Mouse (Mus musculus): ENCODE data around the gene Arl5c. TPM values are rescaled to one million over a fixed set of nuclear protein-coding genes. Genes with fewer than 3 reads are reported as not detected.
A peak's percentile ranks its signal among the peaks of the same experiment; 100 is the strongest.

The Arl5c gene
- polyA plus RNA-seq, 1 experiment, result 28.9 TPM

DNA sequence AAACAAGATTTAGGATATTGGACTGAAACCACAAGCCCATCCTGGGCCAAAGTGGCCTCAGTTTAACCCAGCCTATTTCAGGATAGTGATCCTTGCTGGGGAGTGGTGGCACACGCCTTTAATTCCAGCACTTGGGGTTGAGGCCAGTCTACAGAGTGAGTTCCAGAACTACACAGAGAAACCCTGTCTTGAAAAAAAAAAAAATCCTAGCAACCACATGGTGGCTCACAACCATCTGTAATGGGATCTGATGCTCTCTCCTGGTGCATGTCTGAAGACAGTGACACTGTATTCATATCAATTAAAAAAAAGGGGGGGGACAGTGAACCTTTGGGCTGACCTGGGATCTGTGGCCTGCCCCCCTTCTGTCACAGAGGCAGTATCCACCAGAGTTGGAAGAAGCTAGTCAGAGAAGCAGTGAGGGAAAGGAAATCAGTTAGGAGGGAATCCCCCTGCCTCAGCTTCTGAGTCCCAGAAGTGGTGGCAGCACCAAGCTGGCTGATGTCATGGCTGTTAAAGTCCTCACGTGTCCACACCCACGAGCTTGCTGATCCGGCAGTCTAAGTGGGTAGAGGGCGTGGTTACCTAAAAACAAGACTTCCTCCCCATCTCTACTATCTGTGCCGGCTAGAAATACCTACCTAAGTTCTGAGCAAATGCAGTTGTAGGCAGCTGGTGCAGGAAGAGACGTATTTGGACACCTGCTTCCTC is 3.1 kb upstream of the Arl5c start:
- Histone ChIP-seq H3K36me3 (ENCODE audit: control insufficient read depth, insufficient read depth, low read length) (no peaks in the 10 kb centered on the region), H3K27ac (ENCODE audit: insufficient read depth, low read length) (peak overlapping the region; percentile 98), H3K4me3 (ENCODE audit: extremely low read depth, insufficient read depth, insufficient read length) (no peak overlapping the region), H3K27me3 (ENCODE audit: control insufficient read depth, insufficient read depth, low read length) (no peaks in the 10 kb centered on the region), H3K4me1 (ENCODE audit: control insufficient read depth, insufficient read depth, insufficient read length) (peaks cover 56% of the 10 kb centered on the region)
- 7% methylated on average over 7 of the region's 7 CpGs for WGBS
- peak; percentile 73 to 97 for DNase-seq (ENCODE audit: low read depth in 1 of 2, low spot score in 2 of 2)
- TF ChIP-seq CTCF (IDR thresholded peaks at IDR 0.05; ENCODE audit: extremely low read depth, insufficient read depth, insufficient read length, insufficient replicate concordance) (no peak), POLR2A (IDR thresholded peaks at IDR 0.05; ENCODE audit: low read depth, low read length) (peak; percentile 65)

GRCm38 (mm10) chr11:97998074-97998793 is 2.3 kb upstream of the Arl5c start:
- Histone ChIP-seq H3K27me3 (ENCODE audit: control insufficient read depth, insufficient read depth, low read length) (no peaks in the 10 kb centered on the region), H3K27ac (ENCODE audit: insufficient read depth, low read length) (peak overlapping the region; percentile 98), H3K4me3 (ENCODE audit: extremely low read depth, insufficient read depth, insufficient read length) (no peak overlapping the region), H3K36me3 (ENCODE audit: control insufficient read depth, insufficient read depth, low read length) (peaks cover under 1% of the 10 kb centered on the region; the same call in 1 of the 2 replicates), H3K4me1 (ENCODE audit: control insufficient read depth, insufficient read depth, insufficient read length) (peaks cover 56% of the 10 kb centered on the region)
- no peak for DNase-seq (ENCODE audit: low read depth in 1 of 2, low spot score in 2 of 2)
- TF ChIP-seq POLR2A (IDR thresholded peaks at IDR 0.05; ENCODE audit: low read depth, low read length), result no peak
- WGBS, result 46% methylated on average over 11 of the region's 11 CpGs

DNA sequence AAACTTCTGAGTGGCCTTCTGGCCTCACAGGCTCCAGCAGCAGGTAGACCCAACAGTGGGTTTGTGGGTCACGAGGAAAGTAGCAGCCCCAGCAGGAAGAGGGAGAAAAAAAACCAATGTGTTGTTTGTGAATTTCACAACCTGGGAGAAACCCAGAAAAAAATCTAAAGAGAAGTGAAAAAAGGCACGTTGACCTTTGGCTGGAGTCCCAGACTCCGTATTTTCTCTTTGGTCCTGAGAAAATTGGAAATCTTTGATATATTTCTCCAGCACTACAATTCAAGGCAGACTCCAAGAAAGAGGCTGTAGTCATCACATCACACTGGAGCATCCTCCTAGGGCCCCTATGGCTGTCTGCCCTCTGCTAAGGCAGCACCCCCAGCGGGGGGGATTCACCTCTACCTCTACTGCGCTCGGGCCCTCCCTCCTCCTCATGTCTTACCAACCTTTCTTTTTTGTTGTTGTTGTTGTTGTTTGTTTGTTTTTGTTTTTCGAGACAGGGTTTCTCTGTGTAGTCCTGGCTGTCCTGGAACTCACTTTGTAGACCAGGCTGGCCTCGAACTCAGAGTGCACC is 1.5 kb upstream of the Arl5c start:
- peak overlapping the region; percentile 98 for H3K27ac ChIP-seq (ENCODE audit: insufficient read depth, low read length)
- WGBS, result 67% methylated on average over 8 of the region's 8 CpGs
- TF ChIP-seq POLR2A (IDR thresholded peaks at IDR 0.05; ENCODE audit: low read depth, low read length) (no peak), CTCF (IDR thresholded peaks at IDR 0.05; ENCODE audit: extremely low read depth, insufficient read depth, insufficient read length, insufficient replicate concordance) (no peak)
- H3K27me3 ChIP-seq (ENCODE audit: control insufficient read depth, insufficient read depth, low read length), result no peaks in the 10 kb centered on the region
- no peak overlapping the region for H3K4me3 ChIP-seq (ENCODE audit: extremely low read depth, insufficient read depth, insufficient read length)
- H3K4me1 ChIP-seq (ENCODE audit: control insufficient read depth, insufficient read depth, insufficient read length), result peaks cover 52% of the 10 kb centered on the region
- no peak for DNase-seq (ENCODE audit: low read depth in 1 of 2, low spot score in 2 of 2)
- H3K36me3 ChIP-seq (ENCODE audit: control insufficient read depth, insufficient read depth, low read length), result peaks cover 2% of the 10 kb centered on the region; the same call in 1 of the 2 replicates

- WGBS, result 57% methylated on average over 1 of the region's 1 CpGs
- peaks cover 46% of the 10 kb centered on the region for H3K4me1 ChIP-seq (ENCODE audit: control insufficient read depth, insufficient read depth, insufficient read length)
- no peaks in the 10 kb centered on the region for H3K27me3 ChIP-seq (ENCODE audit: control insufficient read depth, insufficient read depth, low read length)
- no peak for DNase-seq (ENCODE audit: low read depth in 1 of 2, low spot score in 2 of 2)
- no peak for TF ChIP-seq CTCF (IDR thresholded peaks at IDR 0.05; ENCODE audit: extremely low read depth, insufficient read depth, insufficient read length, insufficient replicate concordance)
- no peak for TF ChIP-seq POLR2A (IDR thresholded peaks at IDR 0.05; ENCODE audit: low read depth, low read length)
- H3K27ac ChIP-seq (ENCODE audit: insufficient read depth, low read length), result no peak overlapping the region
- H3K4me3 ChIP-seq (ENCODE audit: extremely low read depth, insufficient read depth, insufficient read length), result no peak overlapping the region
- H3K36me3 ChIP-seq (ENCODE audit: control insufficient read depth, insufficient read depth, low read length), result peaks cover 6% of the 10 kb centered on the region
Observed at GRCm38 (mm10) chr11:97996691-97997090, 710 bp upstream of the Arl5c start.

DNA sequence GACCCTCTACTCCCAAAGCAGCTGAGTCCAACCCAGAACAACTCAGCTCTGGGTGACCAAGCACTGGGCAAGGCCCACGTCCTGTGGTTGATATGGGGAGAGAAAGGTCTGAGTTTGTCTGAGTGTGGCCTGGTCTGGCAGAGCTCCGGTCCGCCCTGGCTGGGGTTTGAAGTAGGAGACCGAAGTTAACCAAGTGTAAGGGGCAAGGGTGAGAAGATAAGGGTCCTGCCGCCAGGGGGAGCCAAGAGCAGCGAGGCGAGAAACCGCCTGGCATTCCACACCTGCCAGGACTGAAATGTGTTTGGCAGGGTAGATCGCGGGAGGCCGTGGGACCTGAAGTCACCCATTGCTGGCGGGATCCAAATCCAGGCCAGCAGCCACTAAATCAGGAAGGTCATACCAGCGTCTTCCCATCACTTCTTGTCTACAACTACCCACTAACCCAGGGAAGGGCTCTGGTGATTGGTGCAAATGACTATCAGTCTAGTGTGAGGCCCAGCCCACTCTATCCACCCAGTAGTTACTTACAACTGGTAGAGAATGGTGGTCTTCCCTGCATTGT is 1.4 kb downstream of the Arl5c start:
- WGBS, result 3% methylated on average over 13 of the region's 13 CpGs
- Histone ChIP-seq H3K36me3 (ENCODE audit: control insufficient read depth, insufficient read depth, low read length) (peaks cover 6% of the 10 kb centered on the region), H3K4me1 (ENCODE audit: control insufficient read depth, insufficient read depth, insufficient read length) (peaks cover 30% of the 10 kb centered on the region; the same call in 1 of the 2 replicates), H3K4me3 (ENCODE audit: extremely low read depth, insufficient read depth, insufficient read length) (peak overlapping the region; percentile 84), H3K27me3 (ENCODE audit: control insufficient read depth, insufficient read depth, low read length) (no peaks in the 10 kb centered on the region), H3K27ac (ENCODE audit: insufficient read depth, low read length) (peak overlapping the region; percentile 95)
- DNase-seq (ENCODE audit: low read depth in 1 of 2, low spot score in 2 of 2), result peak; percentile 76 to 89
- TF ChIP-seq POLR2A (IDR thresholded peaks at IDR 0.05; ENCODE audit: low read depth, low read length), result no peak
- TF ChIP-seq CTCF (IDR thresholded peaks at IDR 0.05; ENCODE audit: extremely low read depth, insufficient read depth, insufficient read length, insufficient replicate concordance), result peak; percentile 91

DNA sequence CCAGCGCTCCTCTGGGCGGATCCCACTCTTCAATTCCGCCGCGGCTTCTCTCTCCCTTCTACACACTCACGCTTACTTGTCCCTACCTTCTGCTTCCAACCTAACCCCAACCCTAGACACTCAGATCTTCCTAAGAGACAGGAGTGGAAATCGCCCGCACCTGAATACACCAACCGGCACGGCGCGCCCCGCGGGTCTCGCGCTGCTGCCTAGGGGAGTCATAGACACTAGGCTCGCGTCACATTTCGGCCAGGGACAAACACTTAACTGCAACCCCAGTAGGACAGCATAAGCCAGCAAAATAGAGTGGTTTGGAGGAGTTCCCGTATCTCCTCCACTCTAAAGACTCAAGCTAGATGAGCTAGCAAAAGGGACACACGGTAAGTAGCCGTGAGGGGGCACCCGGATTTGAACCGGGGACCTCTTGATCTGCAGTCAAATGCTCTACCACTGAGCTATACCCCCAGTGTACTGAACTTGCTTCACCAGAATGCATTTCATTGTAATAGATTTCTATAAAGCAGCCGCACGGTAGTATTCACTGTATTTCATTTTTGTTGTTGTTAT is 7.4 kb downstream of the Arl5c start:
- H3K4me3 ChIP-seq (ENCODE audit: extremely low read depth, insufficient read depth, insufficient read length), result peak overlapping the region; percentile 78
- peaks cover 6% of the 10 kb centered on the region; the same call in 1 of the 2 replicates for H3K27me3 ChIP-seq (ENCODE audit: control insufficient read depth, insufficient read depth, low read length)
- TF ChIP-seq POLR2A (IDR thresholded peaks at IDR 0.05; ENCODE audit: low read depth, low read length) (no peak), CTCF (IDR thresholded peaks at IDR 0.05; ENCODE audit: extremely low read depth, insufficient read depth, insufficient read length, insufficient replicate concordance) (no peak)

More for the DNA sequence above, 7.4 kb downstream of the Arl5c start:
- H3K27ac ChIP-seq (ENCODE audit: insufficient read depth, low read length), result peak overlapping the region; percentile 89
- H3K4me1 ChIP-seq (ENCODE audit: control insufficient read depth, insufficient read depth, insufficient read length), result peaks cover 4% of the 10 kb centered on the region; the same call in 1 of the 2 replicates
- DNase-seq (ENCODE audit: low read depth in 1 of 2, low spot score in 2 of 2), result peak; percentile 79 to 83
- under 1% methylated on average over 26 of the region's 26 CpGs for WGBS
- H3K36me3 ChIP-seq (ENCODE audit: control insufficient read depth, insufficient read depth, low read length), result peaks cover 6% of the 10 kb centered on the region
